Mouse (Mus musculus) heart, postnatal 0 days (tissue): ENCODE data around the gene Bola1. TPM values are rescaled to one million over a fixed set of nuclear protein-coding genes. Genes with fewer than 3 reads are reported as not detected.
"Not testable (repeated sequence)": the region's sequence is repeated elsewhere in the genome, so short reads cannot be mapped to it uniquely, and the experiment has no call there.

Experiments
- ATAC-seq: fragments of 200-750 bp; cut with Nextera tagmentation; 2 replicates; pipeline ENCODE4 v1.8.0; 2017; ENCODE audit warnings: low read depth, moderate number of reproducible peaks, moderate library complexity; ENCODE audit not compliant: insufficient read depth
- DNase-seq: peaks from one replicate; pipeline ENCODE4 v3.0.0-alpha.2; 2016; ENCODE audit warnings: low spot score
- H3K27ac ChIP-seq: fragments of 300-500 bp; sonication (generic); 2 replicates; pipeline ENCODE4 v1.5.1; 2014; ENCODE audit warnings: low read depth, mild to moderate bottlenecking
- H3K27me3 ChIP-seq: fragments of 300-500 bp; sonication (generic); 2 replicates; pipeline ENCODE4 v1.6.1; 2014; ENCODE audit warnings: low read length, mixed read lengths; ENCODE audit not compliant: control insufficient read depth, insufficient read depth
- H3K36me3 ChIP-seq: fragments of 300-500 bp; sonication (generic); replicated peaks from 2 replicates; pipeline ENCODE4 v1.6.1; 2014; ENCODE audit warnings: low read length, mixed read lengths; ENCODE audit not compliant: control insufficient read depth, insufficient read depth
- H3K4me1 ChIP-seq: fragments of 300-500 bp; sonication (generic); 2 replicates; pipeline ENCODE4 v1.6.1; 2014; ENCODE audit warnings: antibody characterized with exemption; ENCODE audit not compliant: control insufficient read depth, insufficient read depth
- H3K4me2 ChIP-seq: fragments of 300-500 bp; sonication (generic); 2 replicates; pipeline ENCODE4 v1.6.1; 2014; ENCODE audit warnings: low read depth, mild to moderate bottlenecking, low read length, moderate library complexity
- H3K4me3 ChIP-seq: fragments of 300-500 bp; sonication (generic); 2 replicates; pipeline ENCODE4 v1.5.1; 2014; ENCODE audit warnings: low read depth, low read length
- H3K9ac ChIP-seq: fragments of 300-500 bp; sonication (generic); replicated peaks from 2 replicates; pipeline ENCODE4 v1.6.1; 2014; ENCODE audit warnings: low read depth, low read length, mixed read lengths
- H3K9me3 ChIP-seq: fragments of 300-500 bp; sonication (generic); replicated peaks from 2 replicates; pipeline ENCODE4 v1.6.1; 2016; ENCODE audit warnings: low read length; ENCODE audit not compliant: control insufficient read depth
- CTCF ChIP-seq: IDR thresholded peaks from 2 replicates; pipeline ENCODE4 v1.5.1; 2016; ENCODE audit warnings: antibody characterized with exemption, control low read depth, low read depth
- EP300 ChIP-seq: IDR thresholded peaks from 2 replicates; pipeline ENCODE4 v1.6.1; 2016; ENCODE audit warnings: antibody characterized with exemption, low read depth
- WGBS: fragments of 180-500 bp; shearing (Covaris S2); extraction: QIAGEN DNeasy Blood & Tissue Kit; methylation state at CpG from one replicate; pipeline ENCODE4 v1.1.7; 2014; 5-methylcytosine and 5-hydroxymethylcytosine counted together
- polyA plus RNA-seq: library from polyadenylated mRNA; unstranded; fragments of >200 nt; fragmentation: Nextera tagmentation; extraction: Ambion mirVana; gene quantifications from 2 replicates; pipeline ENCODE4 v1.2.1, GENCODE M21; 2015
- total RNA-seq: library from RNA; depleted of rRNA; stranded (reverse); fragments of >200 nt; gene quantifications from 2 replicates; pipeline ENCODE4 v1.2.3, GENCODE M21; 2014; ENCODE audit warnings: low replicate concordance

The Bola1 gene
- total and polyA plus RNA-seq, 2 experiments from 2014 or later: 30.0 to 55.3 TPM

GRCm38 (mm10) chr3:96245003-96245886, 25.7 kb upstream of the Bola1 start, which contains the start of gene Hist2h2aa1:
TSS of gene Hist2h2aa1 (plus strand) at chr3:96245497.
- H3K27me3 ChIP-seq, H3K9me3 ChIP-seq, H3K36me3 ChIP-seq: not testable (repeated sequence)
- peak; percentile 66 for DNase-seq
- WGBS: under 1% methylated on average over 19 of the region's 88 CpGs
- Histone ChIP-seq H3K27ac (peak within 1 kb of the TSS; percentile 98), H3K4me2 (peak within 1 kb of the TSS; percentile 64), H3K4me1 (peaks cover 42% of the 10 kb centered on the region), H3K9ac (peak within 1 kb of the TSS; percentile 75), H3K4me3 (peak within 1 kb of the TSS; percentile 53)
- peak; percentile 83 for ATAC-seq
- TF ChIP-seq EP300: peak; percentile 79

- Histone ChIP-seq H3K9ac (peak overlapping the region; percentile 75), H3K4me1 (peaks cover 35% of the 10 kb centered on the region), H3K4me3 (peak overlapping the region; percentile 53), H3K36me3 (no peaks in the 10 kb centered on the region), H3K4me2 (peak overlapping the region; percentile 64), H3K27me3 (no peaks in the 10 kb centered on the region), H3K9me3 (no peaks in the 10 kb centered on the region), H3K27ac (peak overlapping the region; percentile 98)
- ATAC-seq (no peak), DNase-seq (no peak)
- WGBS: 68% methylated on average over 7 of the region's 7 CpGs
- TF ChIP-seq EP300 (no peak), CTCF (no peak)
These were observed 24.5 kb upstream of the Bola1 start for GRCm38 (mm10) chr3:96243921-96244572.

GRCm38 (mm10) chr3:96240799-96241197, 21.3 kb upstream of the Bola1 start:
- no peak for ATAC-seq
- no peaks in the 10 kb centered on the region for H3K9me3 ChIP-seq
- peak overlapping the region; percentile 37 for H3K9ac ChIP-seq
- no peaks in the 10 kb centered on the region for H3K27me3 ChIP-seq
- TF ChIP-seq CTCF (no peak), EP300 (no peak)
- peaks cover 30% of the 10 kb centered on the region for H3K4me1 ChIP-seq
- peak overlapping the region; percentile 53; the same call in 1 of the 2 replicates for H3K4me2 ChIP-seq
- no peaks in the 10 kb centered on the region for H3K36me3 ChIP-seq
- WGBS: 78% methylated on average over 9 of the region's 9 CpGs
- no peak for DNase-seq
- peak overlapping the region; percentile 83 for H3K27ac ChIP-seq
- H3K4me3 ChIP-seq: peak overlapping the region; percentile 35

GRCm38 (mm10) chr3:96239949-96240798, 20.7 kb upstream of the Bola1 start, which contains the start of gene Hist2h2aa2:
TSS of gene Hist2h2aa2 (minus strand) at chr3:96240276.
- WGBS: 7% methylated on average over 17 of the region's 85 CpGs
- Histone ChIP-seq H3K9ac (peak within 1 kb of the TSS; percentile 37), H3K4me2 (peak within 1 kb of the TSS; percentile 53; the same call in 1 of the 2 replicates), H3K27ac (peak within 1 kb of the TSS; percentile 85), H3K4me3 (peak within 1 kb of the TSS; percentile 35), H3K4me1 (peaks cover 30% of the 10 kb centered on the region)
- H3K9me3 ChIP-seq, H3K36me3 ChIP-seq, H3K27me3 ChIP-seq: not testable (repeated sequence)
- DNase-seq (peak; percentile 82), ATAC-seq (peak; percentile 80)

- peak; percentile 90 for ATAC-seq
- DNase-seq, H3K27me3 ChIP-seq, H3K9me3 ChIP-seq, H3K36me3 ChIP-seq: not testable (repeated sequence)
- H3K9ac ChIP-seq: peak within 1 kb of the TSS; percentile 36
- peak within 1 kb of the TSS; percentile 53 for H3K4me2 ChIP-seq
- H3K4me1 ChIP-seq: peaks cover 24% of the 10 kb centered on the region
- 0% methylated on average over 10 of the region's 68 CpGs for WGBS
- H3K4me3 ChIP-seq: peak within 1 kb of the TSS; percentile 40
- H3K27ac ChIP-seq: peak within 1 kb of the TSS; percentile 85
These were observed 19.7 kb upstream of the Bola1 start, which contains the start of gene Hist2h3c2 for GRCm38 (mm10) chr3:96238954-96239793. TSS of gene Hist2h3c2 (minus strand) at chr3:96239127.
